Mouse (Mus musculus) layer of hippocampus, adult 9-10 months (tissue): ENCODE results near the gene Ssbp2.
A peak's percentile ranks its signal among the peaks of the same experiment; 100 is the strongest.

Experiments
- DNase-seq: peaks from one replicate; pipeline ENCODE4 v3.0.0; 2022; ENCODE audit warnings: low spot score

The Ssbp2 gene

GRCm38 (mm10) chr13:91634123-91634522 is 174.0 kb downstream of the Ssbp2 start:
- DNase-seq = no peak

GRCm38 (mm10) chr13:91635957-91636356 is 175.9 kb downstream of the Ssbp2 start:
- DNase-seq = no peak

GRCm38 (mm10) chr13:91636814-91637213 is 176.7 kb downstream of the Ssbp2 start:
- peak; percentile 83 for DNase-seq

- DNase-seq = no peak
Measured at GRCm38 (mm10) chr13:91638836-91639235, 178.8 kb downstream of the Ssbp2 start.

- DNase-seq = no peak
Measured at GRCm38 (mm10) chr13:91640219-91640618, 180.1 kb downstream of the Ssbp2 start.

- DNase-seq = no peak
Measured at GRCm38 (mm10) chr13:91648240-91648639, 188.2 kb downstream of the Ssbp2 start.

- DNase-seq = no peak
Measured at GRCm38 (mm10) chr13:91649926-91650325, 189.8 kb downstream of the Ssbp2 start.

GRCm38 (mm10) chr13:91661068-91661795 is 201.1 kb downstream of the Ssbp2 start:
- no peak for DNase-seq

GRCm38 (mm10) chr13:91662751-91663150 is 202.7 kb downstream of the Ssbp2 start:
- DNase-seq = no peak

- no peak for DNase-seq
Measured at GRCm38 (mm10) chr13:91673241-91673640, 213.2 kb downstream of the Ssbp2 start.

- DNase-seq = no peak
Measured at GRCm38 (mm10) chr13:91680764-91681437, 220.8 kb downstream of the Ssbp2 start.

- DNase-seq = no peak
Measured at GRCm38 (mm10) chr13:91681474-91681873, 221.4 kb downstream of the Ssbp2 start.

- DNase-seq = no peak
Measured at GRCm38 (mm10) chr13:91690118-91690517, 230.0 kb downstream of the Ssbp2 start.

- no peak for DNase-seq
Measured at GRCm38 (mm10) chr13:91693615-91694014, 233.5 kb downstream of the Ssbp2 start.

GRCm38 (mm10) chr13:91695406-91695805 is 235.3 kb downstream of the Ssbp2 start:
- no peak for DNase-seq

- no peak for DNase-seq
Measured at GRCm38 (mm10) chr13:91696109-91696645, 236.1 kb downstream of the Ssbp2 start.

- peak; percentile 30 for DNase-seq
Measured at GRCm38 (mm10) chr13:91697011-91697410, 236.9 kb downstream of the Ssbp2 start.

- DNase-seq = no peak
Measured at GRCm38 (mm10) chr13:91702337-91702736, 242.3 kb downstream of the Ssbp2 start.

- DNase-seq = no peak
Measured at GRCm38 (mm10) chr13:91719487-91719886, 259.4 kb downstream of the Ssbp2 start.

- DNase-seq = no peak
Measured at GRCm38 (mm10) chr13:91723108-91723735, 263.1 kb downstream of the Ssbp2 start.

- DNase-seq = no peak
Measured at GRCm38 (mm10) chr13:91723736-91724119, 263.6 kb downstream of the Ssbp2 start.

- no peak for DNase-seq
Measured at GRCm38 (mm10) chr13:91724211-91724610, 264.1 kb downstream of the Ssbp2 start.

GRCm38 (mm10) chr13:91725130-91725529 is 265.0 kb downstream of the Ssbp2 start:
- DNase-seq = no peak
